Mouse (Mus musculus): ENCODE data around the gene Cldnd1.

- TF ChIP-seq GATA1 (IDR thresholded peaks at IDR 0.05; ENCODE audit: low read length) (no peak), TAL1 (IDR thresholded peaks at IDR 0.05; ENCODE audit: low read length) (no peak)
Observed at GRCm38 (mm10) chr16:58746715-58747114, 19.0 kb downstream of the Cldnd1 start.

All from erythroblast, embryonic 14.5 days (primary cell).